Mouse (Mus musculus): ENCODE data around the gene Dtd2.
A peak's percentile ranks its signal among the peaks of the same experiment; 100 is the strongest.

DNA sequence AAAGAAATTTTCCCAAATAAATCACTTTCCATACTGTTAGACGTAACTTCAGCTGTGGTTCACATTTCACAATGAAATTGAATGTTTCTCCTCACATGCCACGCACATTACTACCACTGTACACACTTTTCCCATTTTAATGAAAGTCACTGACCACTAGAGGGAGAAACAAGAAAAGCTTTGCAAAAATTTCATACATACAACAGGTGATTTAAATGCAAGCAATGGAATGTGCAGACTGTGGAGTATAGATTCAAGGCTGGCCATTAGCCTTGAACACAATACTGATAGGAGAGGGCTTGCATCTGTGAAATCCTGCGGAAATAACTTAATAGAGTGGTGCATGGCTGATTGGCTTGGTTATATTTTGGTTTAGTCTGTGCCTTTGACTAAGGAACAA is 32.1 kb upstream of the Dtd2 start:
- TF ChIP-seq CTCF (IDR thresholded peaks at IDR 0.05; ENCODE audit: borderline replicate concordance, insufficient read depth, low read depth, low read length) (peak; percentile 22; the same call in 1 of the 2 replicates), POLR2A (IDR thresholded peaks at IDR 0.05; ENCODE audit: borderline replicate concordance, insufficient read depth, low read length) (no peak)

Data from cerebellum, adult 2 months (tissue).